Mouse (Mus musculus): ENCODE data around the gene Ero1lb.

Ero1lb gene

DNA sequence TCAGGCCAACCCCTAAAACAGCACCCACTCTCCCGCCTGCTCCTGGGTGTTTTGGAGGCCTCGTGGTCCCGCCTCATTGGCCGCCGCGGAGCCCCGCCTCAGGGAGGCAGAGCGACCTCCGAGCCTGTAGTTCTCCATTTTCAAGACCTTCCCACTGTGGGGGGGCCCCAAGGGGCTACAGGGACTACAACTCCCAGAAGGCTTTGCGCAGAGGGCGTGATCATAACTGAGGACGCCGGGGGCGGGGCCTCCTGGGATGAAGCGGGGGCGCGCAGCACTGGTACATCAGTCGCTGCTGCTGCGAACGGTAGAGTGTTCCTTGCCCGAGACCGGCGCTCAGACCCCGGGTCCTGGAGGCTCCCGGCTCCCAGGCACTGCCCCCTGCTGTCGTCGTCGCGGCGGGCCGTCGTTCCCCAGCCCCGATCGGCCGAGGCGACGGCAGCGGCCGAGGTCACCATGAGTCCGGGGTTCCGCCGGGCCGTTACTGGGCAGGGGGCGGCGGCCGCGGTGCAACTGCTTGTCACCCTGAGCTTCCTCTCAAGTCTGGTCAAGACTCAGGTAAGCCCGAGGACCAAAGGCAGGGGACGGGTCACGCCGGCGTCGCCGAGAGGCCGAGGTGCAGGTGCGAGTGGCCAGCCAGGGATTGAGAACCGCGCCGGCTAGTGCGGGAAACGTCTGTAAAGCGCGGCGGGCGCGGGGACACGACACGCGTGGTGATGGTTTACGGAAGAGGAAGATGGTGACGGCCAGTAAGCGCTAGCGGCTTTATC lies at the start of gene Ero1lb:
TSS of gene Ero1lb (plus strand) at position 254 of the 770 bp plus-strand sequence.
- DNase-seq (ENCODE audit: low read depth) = peak; percentile 90

- DNase-seq (ENCODE audit: low read depth) = no peak
Observed at GRCm38 (mm10) chr13:12519371-12519770, 46.3 kb upstream of the Ero1lb start.

- no peak for DNase-seq (ENCODE audit: low read depth)
Observed at GRCm38 (mm10) chr13:12519955-12520584, 45.6 kb upstream of the Ero1lb start, which contains the start of gene Edaradd. TSS of gene Edaradd (minus strand) at chr13:12520438.

- no peak for DNase-seq (ENCODE audit: low read depth)
Observed at GRCm38 (mm10) chr13:12522346-12522745, 43.3 kb upstream of the Ero1lb start.

- DNase-seq (ENCODE audit: low read depth) = no peak
Observed at GRCm38 (mm10) chr13:12525678-12526077, 40.0 kb upstream of the Ero1lb start.

- no peak for DNase-seq (ENCODE audit: low read depth)
Observed at GRCm38 (mm10) chr13:12534628-12535027, 31.0 kb upstream of the Ero1lb start.

- DNase-seq (ENCODE audit: low read depth) = peak; percentile 7
Observed at GRCm38 (mm10) chr13:12537971-12538370, 27.7 kb upstream of the Ero1lb start.

GRCm38 (mm10) chr13:12539716-12540115 lies 26.0 kb upstream of the Ero1lb start:
- DNase-seq (ENCODE audit: low read depth) = no peak

- DNase-seq (ENCODE audit: low read depth) = no peak
Observed at GRCm38 (mm10) chr13:12540119-12540518, 25.6 kb upstream of the Ero1lb start.

- DNase-seq (ENCODE audit: low read depth) = peak; percentile 36
Observed at GRCm38 (mm10) chr13:12542006-12542981, 23.4 kb upstream of the Ero1lb start.

DNA sequence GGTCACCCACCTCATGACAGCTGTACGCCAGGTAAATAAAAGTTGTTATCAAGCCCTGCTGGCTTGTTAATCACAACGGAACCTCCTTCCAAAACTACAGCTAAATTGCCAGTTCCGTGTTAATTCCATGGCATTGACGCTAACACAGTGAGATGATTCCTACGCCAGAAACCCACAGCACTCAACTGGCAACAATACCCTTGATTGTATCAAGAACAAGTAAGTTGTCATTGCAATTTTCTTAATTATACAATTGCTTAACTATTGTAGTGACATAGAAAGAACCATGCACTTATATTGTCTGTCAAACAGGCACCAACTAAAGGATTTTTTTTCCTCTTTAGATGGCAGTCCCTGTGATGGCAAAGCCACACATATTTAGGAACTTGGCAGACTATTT lies 22.4 kb upstream of the Ero1lb start:
- DNase-seq (ENCODE audit: low read depth) = no peak

DNA sequence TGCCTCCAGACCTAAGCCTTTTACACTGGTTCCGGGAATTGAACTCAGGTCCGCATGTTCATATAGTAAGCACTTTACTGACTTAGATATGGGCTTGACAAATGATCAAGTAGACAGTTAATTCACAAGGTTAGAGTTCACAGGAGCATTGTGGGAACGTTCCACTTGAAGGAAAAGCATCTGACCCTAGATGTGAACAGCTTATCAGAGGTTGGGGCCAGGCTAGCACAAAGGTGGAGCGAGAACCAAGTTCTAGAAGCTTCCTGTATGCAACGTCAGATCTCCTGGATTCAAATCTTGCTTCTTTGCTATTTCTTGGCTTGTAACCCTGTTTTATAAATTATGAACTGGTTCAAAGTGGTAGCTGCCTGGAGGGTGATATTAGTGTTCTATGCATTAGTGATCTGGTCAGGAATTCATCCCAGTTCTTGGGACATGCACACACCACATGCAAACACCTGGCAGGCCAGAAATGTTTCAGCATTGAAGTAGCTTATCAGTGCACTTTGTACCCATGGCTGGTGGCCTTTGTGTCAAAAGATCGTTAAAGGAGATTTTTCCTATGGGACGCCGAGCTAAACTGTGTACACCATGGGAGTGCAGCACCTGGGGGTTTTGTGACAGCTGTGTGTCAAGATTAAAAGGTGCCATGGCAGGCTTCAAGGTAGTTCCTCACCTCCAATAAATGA lies 21.6 kb upstream of the Ero1lb start:
- no peak for DNase-seq (ENCODE audit: low read depth)

DNA sequence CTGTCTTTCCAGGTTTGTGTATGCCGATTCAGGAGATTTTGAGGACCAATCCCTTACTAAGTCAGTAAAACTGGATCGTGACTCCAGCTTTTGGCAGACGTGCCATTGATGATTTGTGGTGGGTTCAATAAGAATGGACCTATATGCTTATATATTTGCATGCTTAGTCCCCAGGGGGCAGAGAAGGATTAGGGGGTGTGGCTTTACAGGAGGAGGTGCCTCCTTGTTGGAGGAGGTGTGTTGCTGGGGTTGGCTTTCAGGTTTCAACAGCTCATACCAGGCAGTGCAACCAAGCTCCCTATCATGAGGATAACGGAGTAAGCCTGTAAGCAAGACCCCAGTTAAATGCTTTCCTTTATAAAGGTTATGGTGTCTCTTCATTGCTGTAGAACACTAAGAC lies 11.5 kb upstream of the Ero1lb start:
- no peak for DNase-seq (ENCODE audit: low read depth)

DNA sequence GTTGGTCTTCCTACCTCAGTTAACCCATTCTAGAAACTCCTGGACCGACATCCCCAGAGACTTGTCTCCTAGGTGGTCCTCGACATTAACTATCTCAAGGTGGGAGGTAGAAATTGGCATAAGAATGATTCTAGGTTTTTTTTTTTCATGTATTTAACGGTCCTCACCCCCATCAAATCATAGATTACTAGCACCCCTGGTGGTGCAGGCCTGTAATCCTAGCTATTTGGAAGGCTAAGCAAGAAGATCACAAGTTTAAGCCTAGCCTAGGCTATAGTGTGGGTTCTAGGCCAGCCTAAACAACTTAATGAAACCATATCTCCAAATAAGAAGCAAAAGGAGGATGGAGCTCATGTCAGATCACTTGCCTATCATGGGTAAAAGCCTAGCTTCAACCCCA lies 6.6 kb upstream of the Ero1lb start:
- DNase-seq (ENCODE audit: low read depth) = no peak

DNA sequence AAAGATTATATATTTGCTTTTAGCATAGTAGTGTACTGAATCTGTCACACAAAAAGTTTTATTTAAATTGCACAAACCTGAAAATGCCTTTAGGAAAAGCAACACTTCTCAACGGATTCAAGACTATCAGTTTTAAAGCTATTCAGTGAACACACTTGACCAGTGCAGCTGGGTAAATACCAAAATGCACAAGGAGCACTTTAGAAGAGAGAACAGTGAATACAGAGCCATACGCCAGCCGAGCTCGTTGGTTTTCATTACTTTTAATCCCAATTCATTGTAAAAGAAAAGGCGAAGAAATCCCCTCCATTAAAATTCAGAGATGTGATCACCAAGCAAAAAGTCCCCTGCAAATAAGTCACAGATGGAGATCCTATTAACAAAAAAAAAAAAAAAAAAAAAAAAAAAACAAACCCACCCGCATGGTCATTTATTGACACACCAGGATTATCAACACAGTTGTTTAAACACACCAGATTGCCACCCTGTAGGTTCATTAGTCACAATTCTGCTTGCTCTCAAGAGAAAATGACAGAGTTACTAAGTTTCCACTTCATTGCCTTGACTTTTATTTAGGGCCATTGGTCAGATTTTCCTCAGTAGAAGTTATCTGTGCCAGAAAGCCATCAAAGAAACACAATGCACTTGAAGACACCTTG lies 6.1 kb upstream of the Ero1lb start:
- DNase-seq (ENCODE audit: low read depth) = no peak

DNA sequence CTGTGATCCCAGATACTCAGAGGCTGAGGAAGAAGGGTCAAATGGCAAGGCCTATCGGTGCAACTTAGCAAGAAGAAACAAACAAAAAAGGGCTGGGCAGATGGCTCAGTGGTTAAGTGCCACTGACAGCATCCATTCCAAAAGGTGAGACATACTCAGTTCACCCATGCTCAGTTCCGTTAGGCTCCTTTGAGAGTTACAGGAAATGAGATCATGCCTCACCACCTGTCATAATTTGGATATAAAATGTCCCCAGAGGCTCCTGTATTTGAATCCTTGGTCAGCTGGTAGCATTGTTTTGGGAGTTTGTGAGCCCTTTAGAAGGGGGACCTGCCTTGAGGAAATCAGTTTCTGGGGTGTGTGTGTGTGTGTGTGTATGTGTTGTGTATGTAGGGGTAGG lies 3.9 kb upstream of the Ero1lb start:
- no peak for DNase-seq (ENCODE audit: low read depth)

GRCm38 (mm10) chr13:12562256-12562655 lies 3.4 kb upstream of the Ero1lb start:
- DNase-seq (ENCODE audit: low read depth) = no peak

GRCm38 (mm10) chr13:12567936-12568335 lies 2.3 kb downstream of the Ero1lb start:
- no peak for DNase-seq (ENCODE audit: low read depth)

DNA sequence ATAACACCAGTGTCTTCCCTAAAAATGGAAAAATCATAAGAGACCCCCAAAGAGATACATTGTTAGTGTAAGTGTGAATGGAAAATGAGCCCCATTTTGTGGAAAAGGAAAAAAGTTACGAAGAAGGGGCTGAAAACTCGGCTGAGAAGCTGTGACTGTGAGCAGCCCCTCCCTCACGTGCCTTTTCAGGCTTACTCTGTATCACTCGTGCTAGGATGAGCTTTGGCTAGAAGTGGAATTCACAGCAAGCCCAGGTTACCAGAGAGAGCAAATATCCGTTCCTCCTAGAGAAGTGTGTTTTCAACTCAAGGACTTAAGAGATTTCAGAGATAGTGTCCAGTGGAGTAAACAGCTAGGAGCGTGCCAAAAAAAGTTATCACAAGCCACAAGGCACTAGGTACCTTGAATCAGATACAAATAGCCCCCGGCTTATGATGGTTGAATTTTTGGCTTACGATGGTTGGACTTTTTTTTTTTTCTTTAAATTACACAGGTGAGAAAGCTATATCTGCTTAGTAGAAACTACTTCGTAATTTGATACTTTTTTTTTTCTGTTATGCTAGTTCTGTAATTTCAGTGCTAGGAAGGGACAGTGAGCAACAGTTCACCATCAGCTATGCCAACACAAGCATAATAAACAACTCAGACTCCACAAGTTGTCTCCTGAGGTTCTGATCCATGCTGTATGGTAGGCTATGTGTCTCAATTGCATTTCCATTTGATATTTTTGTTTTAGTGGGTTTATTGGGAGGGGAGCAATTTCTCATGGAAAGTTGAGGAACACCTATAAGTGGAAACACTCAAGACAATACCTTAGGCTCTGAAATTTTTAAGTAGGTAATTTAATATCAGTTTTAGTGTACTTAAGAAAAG lies 3.2 kb downstream of the Ero1lb start:
- no peak for DNase-seq (ENCODE audit: low read depth)

DNA sequence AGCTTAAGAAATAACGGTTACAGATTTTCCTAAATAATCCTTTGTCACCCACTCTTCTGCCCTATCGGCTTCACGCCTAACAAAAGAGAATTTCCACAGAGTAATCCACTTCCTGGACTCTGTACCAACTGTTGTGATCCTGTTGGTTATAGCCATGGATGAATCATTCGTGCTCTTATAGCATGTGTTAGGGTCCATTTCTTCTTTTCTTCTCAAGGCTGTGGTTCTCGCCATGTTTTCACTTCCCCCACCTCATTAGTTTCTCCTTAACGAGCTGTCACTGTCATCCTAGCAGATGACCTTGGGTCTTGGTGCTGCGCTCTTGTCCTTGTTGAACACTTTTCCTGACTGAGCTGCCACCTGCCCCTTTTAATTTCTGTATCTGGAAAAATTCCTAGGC lies 4.1 kb downstream of the Ero1lb start:
- DNase-seq (ENCODE audit: low read depth) = no peak

Data from c-Kit-positive CD71-positive TER-119-negative erythroid progenitor cells, embryonic 14.5 days (primary cell).